Mouse (Mus musculus) central nervous system, embryonic 14 days (tissue): Measurements from ENCODE around the gene Trim58. TPM values are rescaled to one million over a fixed set of nuclear protein-coding genes. Genes with fewer than 3 reads are reported as not detected.

Experiments used
- polyA plus RNA-seq: library from polyadenylated mRNA; depleted of rRNA; stranded (reverse); fragments of >200 nt; gene quantifications from 2 replicates; pipeline ENCODE4 v1.2.3, GENCODE M21; 2012; rRNA removed

Gene Trim58
- polyA plus RNA-seq: 0.11 TPM in 1 of 2 replicates, not detected in the other

GRCm38 (mm10) chr11:58640272-58640867 lies at the start of gene Trim58:
Gene Trim58 (plus strand): TSS chr11:58640465.

DNA sequence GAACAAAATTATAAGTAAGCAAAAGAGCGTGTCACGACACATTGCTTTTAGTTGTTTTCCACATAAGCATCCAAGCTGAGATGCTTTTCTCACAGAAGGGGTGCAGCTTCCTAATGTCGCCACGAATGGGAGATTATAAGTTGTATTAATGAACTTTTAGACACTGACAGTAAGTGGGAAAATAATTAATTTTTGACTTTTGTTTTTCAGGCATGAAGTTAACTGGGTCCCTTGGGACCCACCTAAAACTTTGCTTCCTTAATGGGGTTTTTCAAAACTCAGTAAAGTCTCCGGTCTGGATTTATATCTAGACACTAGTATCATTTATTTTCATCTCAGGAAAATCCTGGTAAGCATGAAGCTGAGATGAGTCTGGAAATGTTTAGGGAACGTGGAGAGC lies 45.5 kb upstream of the Trim58 start, which contains the start of gene Olfr324:
Gene Olfr324 (plus strand): TSS at position 301 of the 400 bp plus-strand sequence.

DNA sequence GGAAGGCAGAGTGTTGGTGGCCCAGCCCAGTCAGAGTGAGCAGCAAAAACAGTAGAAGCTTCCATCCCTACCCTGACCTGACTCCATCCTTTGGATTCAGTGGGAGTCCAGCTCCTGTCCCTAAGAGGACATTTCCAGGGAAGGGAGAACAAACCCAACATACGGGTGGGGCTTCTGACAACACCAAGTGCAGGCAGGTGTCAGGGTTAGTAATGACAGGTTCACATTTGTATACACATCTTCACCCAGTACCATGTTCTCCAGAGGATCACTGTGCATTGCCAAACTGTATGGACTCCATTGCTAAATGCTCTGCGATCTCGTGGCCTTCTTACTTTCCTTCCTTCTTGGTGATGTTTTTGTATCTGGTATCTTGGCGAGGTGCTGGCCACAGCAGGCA lies 24.3 kb upstream of the Trim58 start, which contains the start of gene 2210407C18Rik:
Gene 2210407C18Rik (minus strand): TSS at position 101 of the 400 bp plus-strand sequence.

GRCm38 (mm10) chr11:58630401-58630800 lies 9.9 kb upstream of the Trim58 start, which contains the start of gene Olfr323:
Gene Olfr323 (minus strand): TSS chr11:58630501.

GRCm38 (mm10) chr11:58658596-58658995 lies 18.3 kb downstream of the Trim58 start, which contains the start of gene Olfr322:
Gene Olfr322 (plus strand): TSS chr11:58658782.

DNA sequence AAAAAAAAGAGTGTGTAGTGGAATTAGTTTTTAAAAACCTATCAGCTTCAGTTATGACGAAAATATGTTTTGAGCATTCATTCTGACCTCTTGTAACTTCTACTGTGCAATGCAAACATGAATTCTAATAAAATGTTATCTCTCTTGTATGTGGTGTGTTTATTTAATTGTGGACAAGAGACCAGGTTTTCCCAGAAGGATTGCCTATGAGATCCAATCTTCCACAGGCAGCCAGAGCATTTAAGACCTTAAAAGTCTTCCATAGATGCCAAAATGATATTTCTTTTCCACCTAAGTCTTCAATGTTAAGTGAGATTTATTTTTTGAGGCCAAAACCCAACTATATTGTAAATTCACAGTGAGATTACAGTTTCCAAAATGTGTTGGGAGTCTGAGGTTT lies 40.5 kb downstream of the Trim58 start, which contains the start of gene Olfr320:
Gene Olfr320 (plus strand): TSS at position 301 of the 400 bp plus-strand sequence.

GRCm38 (mm10) chr11:58698862-58699261 lies 58.6 kb downstream of the Trim58 start, which contains the start of gene Olfr319:
Gene Olfr319 (plus strand): TSS chr11:58699162.

Other genes starting within 250 kb of the Trim58 start
- gene 1810065E05Rik, start 219.4 kb upstream of the Trim58 start, polyA plus RNA-seq: not detected in 2 replicates
- gene Gm12253, start 207.9 kb upstream of the Trim58 start, polyA plus RNA-seq: not detected in 2 replicates
- gene Lypd9, start 187.5 kb upstream of the Trim58 start, polyA plus RNA-seq: not detected in 2 replicates
- gene Olfr30, start 178.2 kb upstream of the Trim58 start, polyA plus RNA-seq: not detected in 2 replicates
- gene Olfr332, start 147.9 kb upstream of the Trim58 start, polyA plus RNA-seq: not detected in 2 replicates
- gene Olfr331, start 137.9 kb upstream of the Trim58 start, polyA plus RNA-seq: not detected in 2 replicates
- gene Olfr330, start 105.6 kb upstream of the Trim58 start, polyA plus RNA-seq: not detected in 2 replicates
- not detected in 2 replicates for gene Olfr329-ps, start 94.0 kb upstream of the Trim58 start, polyA plus RNA-seq
- gene Olfr328, start 84.8 kb upstream of the Trim58 start, polyA plus RNA-seq: 0.02 and 0.03 TPM in 2 replicates
- gene Olfr224, start 69.9 kb upstream of the Trim58 start, polyA plus RNA-seq: 0.06 and 0.08 TPM in 2 replicates
- gene Olfr325, start 62.7 kb upstream of the Trim58 start, polyA plus RNA-seq: not detected in 2 replicates
- 0.03 and 0.05 TPM in 2 replicates for gene Olfr324, start 45.4 kb upstream of the Trim58 start, polyA plus RNA-seq
- not detected in 2 replicates for gene 2210407C18Rik, start 24.4 kb upstream of the Trim58 start, polyA plus RNA-seq
- gene Olfr323, start 10.0 kb upstream of the Trim58 start, polyA plus RNA-seq: not detected in 2 replicates
- 0.01 TPM in 1 of 2 replicates, not detected in the other for gene Olfr322, start 18.3 kb downstream of the Trim58 start, polyA plus RNA-seq
- gene Olfr320, start 40.6 kb downstream of the Trim58 start, polyA plus RNA-seq: not detected in 2 replicates
- gene Olfr319, start 58.7 kb downstream of the Trim58 start, polyA plus RNA-seq: not detected in 2 replicates
- not detected in 2 replicates for gene Olfr318, start 83.5 kb downstream of the Trim58 start, polyA plus RNA-seq
- gene Olfr317, start 98.7 kb downstream of the Trim58 start, polyA plus RNA-seq: 0.16 and 0.28 TPM in 2 replicates
- not detected in 2 replicates for gene Olfr316, start 112.3 kb downstream of the Trim58 start, polyA plus RNA-seq
- gene Olfr315, start 132.7 kb downstream of the Trim58 start, polyA plus RNA-seq: not detected in 2 replicates
- not detected in 2 replicates for gene Olfr314, start 142.5 kb downstream of the Trim58 start, polyA plus RNA-seq
- gene Fam183b, start 161.5 kb downstream of the Trim58 start, polyA plus RNA-seq: 2.4 and 3.0 TPM in 2 replicates
- gene Olfr313, start 174.5 kb downstream of the Trim58 start, polyA plus RNA-seq: not detected in 2 replicates
- not detected in 2 replicates for gene Olfr312, start 188.8 kb downstream of the Trim58 start, polyA plus RNA-seq
- gene Olfr311, start 198.8 kb downstream of the Trim58 start, polyA plus RNA-seq: not detected in 2 replicates
- gene Gm12258, start 206.7 kb downstream of the Trim58 start, polyA plus RNA-seq: 27.6 and 31.1 TPM in 2 replicates
- 9.6 and 10.4 TPM in 2 replicates for gene 2810021J22Rik, start 226.8 kb downstream of the Trim58 start, polyA plus RNA-seq